Mouse (Mus musculus): Measurements from ENCODE around the gene Necab2.

The Necab2 gene

GRCm38 (mm10) chr8:119446211-119446989, at the start of gene Necab2:
Gene Necab2 (plus strand): TSS chr8:119446719.
- DNase-seq (ENCODE audit: low read depth, low spot score), result peak; percentile 88

- DNase-seq (ENCODE audit: low read depth, low spot score), result no peak
Observed at GRCm38 (mm10) chr8:119398558-119398957, 48.0 kb upstream of the Necab2 start.

- no peak for DNase-seq (ENCODE audit: low read depth, low spot score)
Observed at GRCm38 (mm10) chr8:119399255-119399654, 47.3 kb upstream of the Necab2 start.

GRCm38 (mm10) chr8:119400122-119400671, 46.3 kb upstream of the Necab2 start:
- DNase-seq (ENCODE audit: low read depth, low spot score), result no peak

- DNase-seq (ENCODE audit: low read depth, low spot score), result no peak
Observed at GRCm38 (mm10) chr8:119400904-119401303, 45.6 kb upstream of the Necab2 start.

- no peak for DNase-seq (ENCODE audit: low read depth, low spot score)
Observed at GRCm38 (mm10) chr8:119403912-119404311, 42.6 kb upstream of the Necab2 start.

GRCm38 (mm10) chr8:119404648-119405047, 41.9 kb upstream of the Necab2 start:
- no peak for DNase-seq (ENCODE audit: low read depth, low spot score)

- no peak for DNase-seq (ENCODE audit: low read depth, low spot score)
Observed at GRCm38 (mm10) chr8:119408311-119408710, 38.2 kb upstream of the Necab2 start.

- no peak for DNase-seq (ENCODE audit: low read depth, low spot score)
Observed at GRCm38 (mm10) chr8:119412037-119412734, 34.3 kb upstream of the Necab2 start.

- peak; percentile 73 for DNase-seq (ENCODE audit: low read depth, low spot score)
Observed at GRCm38 (mm10) chr8:119412735-119413498, 33.6 kb upstream of the Necab2 start.

- DNase-seq (ENCODE audit: low read depth, low spot score), result no peak
Observed at GRCm38 (mm10) chr8:119413605-119414004, 32.9 kb upstream of the Necab2 start.

GRCm38 (mm10) chr8:119420318-119420717, 26.2 kb upstream of the Necab2 start:
- no peak for DNase-seq (ENCODE audit: low read depth, low spot score)

- DNase-seq (ENCODE audit: low read depth, low spot score), result no peak
Observed at GRCm38 (mm10) chr8:119421603-119422122, 24.9 kb upstream of the Necab2 start.

GRCm38 (mm10) chr8:119422123-119422711, 24.3 kb upstream of the Necab2 start:
- no peak for DNase-seq (ENCODE audit: low read depth, low spot score)

- DNase-seq (ENCODE audit: low read depth, low spot score), result no peak
Observed at GRCm38 (mm10) chr8:119423631-119424141, 22.8 kb upstream of the Necab2 start.

- no peak for DNase-seq (ENCODE audit: low read depth, low spot score)
Observed at GRCm38 (mm10) chr8:119424199-119424733, 22.3 kb upstream of the Necab2 start.

GRCm38 (mm10) chr8:119424740-119425139, 21.8 kb upstream of the Necab2 start:
- DNase-seq (ENCODE audit: low read depth, low spot score), result no peak

- no peak for DNase-seq (ENCODE audit: low read depth, low spot score)
Observed at GRCm38 (mm10) chr8:119425533-119425932, 21.0 kb upstream of the Necab2 start.

- DNase-seq (ENCODE audit: low read depth, low spot score), result no peak
Observed at GRCm38 (mm10) chr8:119426069-119426735, 20.3 kb upstream of the Necab2 start.

Measured in WW6 (cell line).